Mouse (Mus musculus) urinary bladder, postnatal 4 days (tissue): ENCODE results near the gene Zfp511.

Experiments
- DNase-seq, 2 experiments: peaks; one replicate each; pipeline ENCODE4 v3.0.0; 2021 to 2022; ENCODE audit warnings: low spot score in 2 of 2

Zfp511 gene

GRCm38 (mm10) chr7:140048361-140049114, 12.3 kb downstream of the Zfp511 start, which contains the start of gene Msx3:
Msx3 (minus strand) TSS chr7:140049089.
- DNase-seq = no peak

- DNase-seq = peak in 1 of 2 experiments; percentile 19
Measured at GRCm38 (mm10) chr7:140049115-140049689, 13.0 kb downstream of the Zfp511 start.

- no peak for DNase-seq
Measured at GRCm38 (mm10) chr7:140054124-140054523, 17.9 kb downstream of the Zfp511 start.

- peak in 1 of 2 experiments; percentile 23 for DNase-seq
Measured at GRCm38 (mm10) chr7:140057413-140058407, 21.5 kb downstream of the Zfp511 start.

GRCm38 (mm10) chr7:140058528-140058927, 22.3 kb downstream of the Zfp511 start:
- DNase-seq = no peak

GRCm38 (mm10) chr7:140059601-140060000, 23.4 kb downstream of the Zfp511 start:
- DNase-seq = no peak

GRCm38 (mm10) chr7:140060936-140061831, 25.0 kb downstream of the Zfp511 start:
- peak in 1 of 2 experiments; percentile 25 for DNase-seq

- DNase-seq = no peak
Measured at GRCm38 (mm10) chr7:140061832-140062130, 25.6 kb downstream of the Zfp511 start.

- no peak for DNase-seq
Measured at GRCm38 (mm10) chr7:140062307-140062706, 26.1 kb downstream of the Zfp511 start.

GRCm38 (mm10) chr7:140063092-140063491, 26.9 kb downstream of the Zfp511 start:
- peak; percentile 38 to 78 for DNase-seq

GRCm38 (mm10) chr7:140067397-140067796, 31.2 kb downstream of the Zfp511 start:
- no peak for DNase-seq

- DNase-seq = no peak
Measured at GRCm38 (mm10) chr7:140070042-140070711, 34.0 kb downstream of the Zfp511 start.

GRCm38 (mm10) chr7:140077698-140078097, 41.5 kb downstream of the Zfp511 start:
- DNase-seq = no peak

- no peak for DNase-seq
Measured at GRCm38 (mm10) chr7:140078711-140079110, 42.5 kb downstream of the Zfp511 start.

- peak in 1 of 2 experiments; percentile 77 for DNase-seq
Measured at GRCm38 (mm10) chr7:140080503-140081156, 44.4 kb downstream of the Zfp511 start.

GRCm38 (mm10) chr7:140081408-140082241, 45.4 kb downstream of the Zfp511 start:
- DNase-seq = no peak

- no peak for DNase-seq
Measured at GRCm38 (mm10) chr7:140082242-140082678, 46.1 kb downstream of the Zfp511 start, which contains the start of gene Caly. Caly (minus strand) TSS chr7:140082548.
